Mouse (Mus musculus): ENCODE data around the gene Gpr158. TPM values are rescaled to one million over a fixed set of nuclear protein-coding genes. Genes with fewer than 3 reads are reported as not detected.

Gene Gpr158
- polyA plus RNA-seq, 1 experiment from 2014 or later, result 0.08 TPM

DNA sequence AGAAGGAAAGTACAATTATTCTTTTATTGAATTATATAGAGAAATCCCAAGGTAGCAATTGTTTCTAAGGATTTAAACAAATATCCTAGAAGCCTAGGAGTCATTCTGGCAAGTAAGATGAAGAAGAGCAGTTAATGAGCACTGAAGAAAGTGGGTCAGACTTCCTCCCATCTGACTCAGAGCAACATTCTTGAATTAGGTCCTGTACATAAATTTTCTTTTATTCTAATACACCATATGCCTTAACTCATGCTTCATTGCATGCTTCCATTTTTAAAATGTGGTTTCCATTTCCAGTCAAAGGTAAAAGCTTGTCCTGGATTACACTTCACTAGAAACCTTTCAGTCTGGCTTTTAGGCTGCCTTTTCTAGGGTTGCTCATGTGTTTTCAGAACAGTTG lies 432.7 kb downstream of the Gpr158 start:
- ATAC-seq (replicated peaks; ENCODE audit: low FRiP score, low TSS enrichment, low read depth) (no peak), DNase-seq (ENCODE audit: low spot score) (no peak)
- Histone ChIP-seq H3K9ac (ENCODE audit: low read length) (no peak overlapping the region), H3K9me3 (ENCODE audit: control insufficient read depth, low read length) (no peaks in the 10 kb centered on the region), H3K4me3 (ENCODE audit: low read depth, low read length) (no peak overlapping the region), H3K4me2 (ENCODE audit: low read length) (no peak overlapping the region), H3K4me1 (replicated peaks; ENCODE audit: control insufficient read depth, insufficient read depth, low read length) (no peaks in the 10 kb centered on the region), H3K27ac (ENCODE audit: low read depth) (no peak overlapping the region), H3K27me3 (replicated peaks; ENCODE audit: control insufficient read depth, insufficient read depth, low read length) (no peaks in the 10 kb centered on the region), H3K36me3 (ENCODE audit: control insufficient read depth, insufficient read depth, low read length) (no peaks in the 10 kb centered on the region)

DNA sequence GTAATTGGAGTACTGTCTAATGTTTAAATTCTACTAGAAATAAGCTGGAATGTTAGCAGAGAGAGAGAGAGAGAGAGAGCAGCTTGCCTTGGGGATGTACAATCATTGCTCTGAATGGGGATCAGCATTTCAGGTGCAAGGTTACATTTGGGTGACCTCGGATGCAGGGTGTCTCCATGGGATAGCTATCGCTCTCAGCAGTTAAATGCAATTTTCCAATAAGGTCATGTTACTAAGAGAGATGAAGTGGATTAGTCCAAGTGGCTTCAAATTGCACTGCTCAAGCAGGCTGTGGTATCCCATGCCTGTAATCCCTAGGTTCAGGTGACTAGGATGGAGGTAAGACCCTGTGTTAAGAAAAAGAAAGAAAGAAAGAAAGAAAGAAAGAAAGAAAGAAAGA lies 441.2 kb downstream of the Gpr158 start:
- Histone ChIP-seq H3K27me3 (replicated peaks; ENCODE audit: control insufficient read depth, insufficient read depth, low read length) (no peaks in the 10 kb centered on the region), H3K27ac (ENCODE audit: low read depth) (no peak overlapping the region), H3K9ac (ENCODE audit: low read length) (no peak overlapping the region), H3K9me3 (ENCODE audit: control insufficient read depth, low read length) (no peaks in the 10 kb centered on the region), H3K4me2 (ENCODE audit: low read length) (no peak overlapping the region), H3K36me3 (ENCODE audit: control insufficient read depth, insufficient read depth, low read length) (no peaks in the 10 kb centered on the region), H3K4me1 (replicated peaks; ENCODE audit: control insufficient read depth, insufficient read depth, low read length) (no peaks in the 10 kb centered on the region), H3K4me3 (ENCODE audit: low read depth, low read length) (no peak overlapping the region)
- DNase-seq (ENCODE audit: low spot score) (no peak), ATAC-seq (replicated peaks; ENCODE audit: low FRiP score, low TSS enrichment, low read depth) (no peak)
- WGBS, result 79% methylated on average over 2 of the region's 2 CpGs

DNA sequence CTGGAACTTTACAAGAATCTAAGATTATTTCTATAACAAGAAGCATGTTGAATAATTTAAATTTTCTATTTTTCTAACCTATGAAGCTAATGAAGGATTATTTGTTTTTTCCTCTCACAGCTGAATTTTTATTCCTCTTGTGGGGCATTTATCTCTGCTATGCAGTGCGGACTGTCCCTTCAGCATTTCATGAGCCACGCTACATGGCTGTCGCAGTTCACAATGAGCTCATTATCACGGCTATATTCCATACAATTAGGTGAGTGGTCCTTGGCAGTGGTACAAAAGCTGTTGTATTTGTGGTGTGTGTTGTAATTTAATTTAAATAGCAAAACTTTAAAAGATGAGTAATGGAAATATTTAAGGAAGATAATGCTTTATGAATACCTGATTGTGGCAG lies 443.1 kb downstream of the Gpr158 start:
- WGBS, result 88% methylated on average over 4 of the region's 4 CpGs

DNA sequence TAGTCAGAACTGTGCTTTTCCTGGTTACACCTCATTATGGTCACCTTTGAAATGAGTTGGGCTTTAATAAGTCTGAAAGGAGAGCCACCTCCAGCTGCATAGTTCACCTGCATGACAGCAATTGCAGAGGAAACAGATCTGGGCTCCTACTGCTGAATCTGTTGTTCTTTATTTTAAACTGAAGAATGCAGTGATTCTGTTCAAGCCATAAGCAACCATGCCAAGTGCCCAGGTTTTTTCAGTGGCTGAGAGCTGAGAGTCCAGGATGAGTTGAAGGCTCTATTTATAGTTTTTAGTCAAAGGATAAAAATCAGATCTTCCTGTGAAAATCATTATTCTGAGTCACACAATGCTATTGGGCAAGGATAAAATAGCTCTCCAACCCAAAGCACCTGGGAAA lies 496.7 kb downstream of the Gpr158 start:
- H3K4me3 ChIP-seq (ENCODE audit: low read depth, low read length), result no peak overlapping the region

More for the DNA sequence above, 443.1 kb downstream of the Gpr158 start:
- Histone ChIP-seq H3K4me2 (ENCODE audit: low read length) (no peak overlapping the region), H3K4me1 (replicated peaks; ENCODE audit: control insufficient read depth, insufficient read depth, low read length) (no peaks in the 10 kb centered on the region), H3K27ac (ENCODE audit: low read depth) (no peak overlapping the region), H3K36me3 (ENCODE audit: control insufficient read depth, insufficient read depth, low read length) (no peaks in the 10 kb centered on the region), H3K27me3 (replicated peaks; ENCODE audit: control insufficient read depth, insufficient read depth, low read length) (no peaks in the 10 kb centered on the region), H3K9ac (ENCODE audit: low read length) (no peak overlapping the region), H3K9me3 (ENCODE audit: control insufficient read depth, low read length) (no peaks in the 10 kb centered on the region), H3K4me3 (ENCODE audit: low read depth, low read length) (no peak overlapping the region)
- DNase-seq (ENCODE audit: low spot score) (no peak), ATAC-seq (replicated peaks; ENCODE audit: low FRiP score, low TSS enrichment, low read depth) (no peak)

More for the DNA sequence above, 496.7 kb downstream of the Gpr158 start:
- ATAC-seq (replicated peaks; ENCODE audit: low FRiP score, low TSS enrichment, low read depth) (no peak), DNase-seq (ENCODE audit: low spot score) (no peak)
- Histone ChIP-seq H3K9me3 (ENCODE audit: control insufficient read depth, low read length) (no peaks in the 10 kb centered on the region), H3K27ac (ENCODE audit: low read depth) (no peak overlapping the region), H3K4me1 (replicated peaks; ENCODE audit: control insufficient read depth, insufficient read depth, low read length) (no peaks in the 10 kb centered on the region), H3K36me3 (ENCODE audit: control insufficient read depth, insufficient read depth, low read length) (no peaks in the 10 kb centered on the region), H3K27me3 (replicated peaks; ENCODE audit: control insufficient read depth, insufficient read depth, low read length) (no peaks in the 10 kb centered on the region), H3K9ac (ENCODE audit: low read length) (no peak overlapping the region), H3K4me2 (ENCODE audit: low read length) (no peak overlapping the region)

Other genes with a start within 250 kb of the Gpr158 start
- 0.41 and 0.70 TPM in 2 replicates for gene Enkur, start 162.2 kb upstream of the Gpr158 start, polyA plus RNA-seq (2014; fragmentation: Nextera tagmentation; extraction: Ambion mirVana)
- gene Thnsl1, start 161.8 kb upstream of the Gpr158 start, polyA plus RNA-seq (2014; fragmentation: Nextera tagmentation; extraction: Ambion mirVana), result 7.5 and 9.1 TPM in 2 replicates

Measured in intestine, embryonic 14.5 days (tissue).